Mouse (Mus musculus) stomach, embryonic 15.5 days (tissue): ENCODE data around the gene Cdk16. TPM values are rescaled to one million over a fixed set of nuclear protein-coding genes. Genes with fewer than 3 reads are reported as not detected.

Experiments used
- polyA plus RNA-seq: library from polyadenylated mRNA; unstranded; fragments of >200 nt; fragmentation: Nextera tagmentation; extraction: Ambion mirVana; gene quantifications from 2 replicates; pipeline ENCODE4 v1.2.1, GENCODE M21; 2015

Gene Cdk16
- polyA plus RNA-seq, 1 experiment from 2014 or later = 101 TPM

Other genes starting within 250 kb of the Cdk16 start
- 17.4 and 20.9 TPM in 2 replicates for gene Rgn, start 138.2 kb upstream of the Cdk16 start, polyA plus RNA-seq
- gene Rbm10, start 70.5 kb upstream of the Cdk16 start, polyA plus RNA-seq = 56.3 and 57.8 TPM in 2 replicates
- 250 and 251 TPM in 2 replicates for gene Ndufb11, start 70.3 kb upstream of the Cdk16 start, polyA plus RNA-seq
- gene Uba1, start 29.6 kb upstream of the Cdk16 start, polyA plus RNA-seq = 169 and 189 TPM in 2 replicates
- 27.6 and 29.4 TPM in 2 replicates for gene Usp11, start 16.0 kb downstream of the Cdk16 start, polyA plus RNA-seq
- gene Araf, start 109.9 kb downstream of the Cdk16 start, polyA plus RNA-seq = 98.8 and 116 TPM in 2 replicates
- 18.3 and 19.3 TPM in 2 replicates for gene Timp1, start 182.2 kb downstream of the Cdk16 start, polyA plus RNA-seq
- 1.9 and 2.8 TPM in 2 replicates for gene Syn1, start 233.1 kb downstream of the Cdk16 start, polyA plus RNA-seq
- 8.4 and 8.9 TPM in 2 replicates for gene Cfp, start 243.6 kb downstream of the Cdk16 start, polyA plus RNA-seq